ENCODE assay signal across 8 mouse cellular contexts in the genomic region with DNA sequence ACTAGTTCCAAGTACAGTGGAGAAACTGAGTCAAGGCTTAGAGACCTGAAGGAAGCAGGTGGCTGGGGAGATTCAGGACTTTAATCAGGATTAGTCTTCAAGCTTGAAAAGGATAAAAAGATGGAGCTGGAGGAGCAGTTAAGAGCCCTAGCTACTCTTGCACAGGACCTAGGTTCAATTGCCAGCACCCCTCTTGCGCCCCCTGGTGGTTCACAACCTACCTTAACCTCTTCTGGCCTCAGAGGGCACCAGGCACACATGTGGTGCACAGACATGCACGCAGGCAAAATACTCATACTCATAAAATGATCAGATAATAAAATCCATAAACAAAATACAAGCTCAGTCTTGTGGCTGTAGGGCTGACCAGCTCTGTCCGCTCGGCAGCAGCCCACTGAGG. TPM values are rescaled to one million over a fixed set of nuclear protein-coding genes. Genes with fewer than 3 reads are reported as not detected.
A peak's percentile ranks its signal among the peaks of the same experiment; 100 is the strongest.
DNase-seq lines count a peak whose midpoint lies in the region; ATAC-seq and TF ChIP-seq lines count a peak whose summit lies in the region.

No protein-coding gene starts in this region.

- peak; percentile 87 for TF ChIP-seq CTCF in intestine, postnatal 0 days (IDR thresholded peaks at IDR 0.05; ENCODE audit: low read depth)

- no peak overlapping the region for H3K27ac ChIP-seq in intestine, postnatal 0 days (ENCODE audit: low read depth, low read length)

- H3K4me3 ChIP-seq in intestine, postnatal 0 days (ENCODE audit: low read depth, low read length): no peak overlapping the region

- H3K27me3 ChIP-seq in intestine, postnatal 0 days (replicated peaks; ENCODE audit: control insufficient read depth, insufficient read depth, low read length): no peaks in the 10 kb centered on the region

- peaks cover 3% of the 10 kb centered on the region; the same call in 1 of the 2 replicates for H3K4me1 ChIP-seq in intestine, postnatal 0 days (replicated peaks; ENCODE audit: control insufficient read depth, insufficient read depth, low read length)

- H3K9me3 ChIP-seq in intestine, postnatal 0 days (ENCODE audit: control insufficient read depth): no peaks in the 10 kb centered on the region

- ATAC-seq in erythroid progenitor cell, adult 5-6 weeks (replicated peaks; ENCODE audit: low FRiP score, poor library complexity, severe bottlenecking): peak; percentile 74
- peak; percentile 46; the same call in 1 of the 2 replicates for ATAC-seq in intestine, postnatal 0 days

- DNase-seq in right cerebral cortex, adult 18-20 months: peak; percentile 32
- no peak for DNase-seq in right cerebral cortex, postnatal 36 days (ENCODE audit: low spot score in 2 of 2)
- peak; percentile 40 to 47 for DNase-seq in adrenal gland, postnatal 4 days (ENCODE audit: low spot score in 2 of 2)
- peak; percentile 84 for DNase-seq in liver
- DNase-seq in ovary, postnatal 36 days (ENCODE audit: low spot score): peak; percentile 69
- peak; percentile 77 for DNase-seq in urinary bladder, postnatal 14 days (ENCODE audit: low spot score)

- WGBS in intestine, postnatal 0 days: 53% methylated on average over 4 of the region's 4 CpGs

- H3K9ac ChIP-seq in intestine, postnatal 0 days (ENCODE audit: low read depth, low read length): no peak overlapping the region

- H3K4me2 ChIP-seq in intestine, postnatal 0 days (replicated peaks; ENCODE audit: low read depth): no peak overlapping the region

- no peaks in the 10 kb centered on the region for H3K36me3 ChIP-seq in intestine, postnatal 0 days (ENCODE audit: control insufficient read depth, insufficient read depth)

RNA-seq across cellular contexts. Expression of a gene that starts 15.8 kb away (rescaled TPM):
- total RNA-seq in adrenal gland, postnatal 4 days (2021): 10 to 100 TPM; 87.4 to 89.7 TPM
- 82.2 and 88.3 TPM in 2 replicates for total RNA-seq in erythroid progenitor cell, adult 5-6 weeks (2015; ENCODE audit: low replicate concordance)
- 36.8 and 56.7 TPM in 2 replicates for total RNA-seq in erythroid progenitor cell, adult 5-6 weeks (2017; ENCODE audit: low replicate concordance)
- 118 and 119 TPM in 2 replicates for polyA plus RNA-seq in intestine, postnatal 0 days (2015; fragmentation: Nextera tagmentation; extraction: Ambion mirVana)

Comparison
In these comparisons a context has a peak if more than half of its experiments do, and no peak if none do; other contexts are left out.
1. DNase-seq: peak in right cerebral cortex, adult 18-20 months (single experiment), adrenal gland, postnatal 4 days (2 of 2), liver (single experiment), ovary, postnatal 36 days (single experiment) and urinary bladder, postnatal 14 days (single experiment); none in right cerebral cortex, postnatal 36 days (0 of 2).